Mouse (Mus musculus) urinary bladder, postnatal 36 days (tissue): ENCODE results near the gene Hba-x.
"Not testable (repeated sequence)": the region's sequence is repeated elsewhere in the genome, so short reads cannot be mapped to it uniquely, and the experiment has no call there.

Experiments used
- DNase-seq, 2 experiments: peaks; one replicate each; pipeline ENCODE4 v3.0.0; 2022; ENCODE audit warnings: low spot score in 2 of 2, mixed read lengths in 1 of 2

Gene Hba-x

GRCm38 (mm10) chr11:32250880-32251763 lies 25.1 kb upstream of the Hba-x start:
- no peak for DNase-seq

GRCm38 (mm10) chr11:32253121-32253520 lies 23.1 kb upstream of the Hba-x start:
- DNase-seq: no peak

- no peak for DNase-seq
Observed at GRCm38 (mm10) chr11:32256146-32256545, 20.1 kb upstream of the Hba-x start.

GRCm38 (mm10) chr11:32256566-32256965 lies 19.6 kb upstream of the Hba-x start:
- DNase-seq: no peak

- DNase-seq: no peak
Observed at GRCm38 (mm10) chr11:32262674-32263415, 13.4 kb upstream of the Hba-x start.

- DNase-seq: no peak
Observed at GRCm38 (mm10) chr11:32265117-32265738, 11.0 kb upstream of the Hba-x start.

GRCm38 (mm10) chr11:32266194-32266593 lies 10.0 kb upstream of the Hba-x start:
- DNase-seq: no peak

GRCm38 (mm10) chr11:32266776-32267175 lies 9.4 kb upstream of the Hba-x start:
- no peak for DNase-seq

- peak; percentile 92 to 97 for DNase-seq
Observed at GRCm38 (mm10) chr11:32267188-32267884, 8.9 kb upstream of the Hba-x start, which contains the start of gene Nprl3. TSS of gene Nprl3 (minus strand) at chr11:32267707.

GRCm38 (mm10) chr11:32267964-32268363 lies 8.2 kb upstream of the Hba-x start:
- no peak for DNase-seq

GRCm38 (mm10) chr11:32268952-32269351 lies 7.2 kb upstream of the Hba-x start:
- no peak for DNase-seq

GRCm38 (mm10) chr11:32271178-32271577 lies 5.0 kb upstream of the Hba-x start:
- no peak for DNase-seq

GRCm38 (mm10) chr11:32277736-32278457 lies 1.7 kb downstream of the Hba-x start:
- DNase-seq: no peak

GRCm38 (mm10) chr11:32278458-32278957 lies 2.3 kb downstream of the Hba-x start:
- DNase-seq: no peak

GRCm38 (mm10) chr11:32280646-32281045 lies 4.4 kb downstream of the Hba-x start:
- DNase-seq: no peak

- DNase-seq: no peak
Observed at GRCm38 (mm10) chr11:32281416-32282144, 5.4 kb downstream of the Hba-x start.

- not testable (repeated sequence) for DNase-seq
Observed at GRCm38 (mm10) chr11:32283091-32283777, 7.0 kb downstream of the Hba-x start, which contains the start of gene Hba-a1. TSS of gene Hba-a1 (plus strand) at chr11:32283511.

- DNase-seq: not testable (repeated sequence)
Observed at GRCm38 (mm10) chr11:32284582-32284981, 8.4 kb downstream of the Hba-x start.

- DNase-seq: no peak
Observed at GRCm38 (mm10) chr11:32285031-32285775, 9.0 kb downstream of the Hba-x start.
